Mouse (Mus musculus): ENCODE measurements at regions not wholly inside any gene's neighbourhood (a gene's known extent, or its start where the extent isn't known, plus 50 kb on each side); places are given as distances from the start of the nearest gene placed in this dataset.
"Not testable (repeated sequence)": the region's sequence is repeated elsewhere in the genome, so short reads cannot be mapped to it uniquely, and the experiment has no call there.

GRCm38 (mm10) chr1:30632760-30633159, 241.0 kb downstream of the Phf3 start:
- no peaks in the 10 kb centered on the region for H3K9me3 ChIP-seq
- no peak overlapping the region for H3K4me3 ChIP-seq (replicated peaks)
- no peak overlapping the region for H3K4me2 ChIP-seq
- no peaks in the 10 kb centered on the region for H3K4me1 ChIP-seq
- no peak overlapping the region for H3K27ac ChIP-seq
- no peaks in the 10 kb centered on the region for H3K36me3 ChIP-seq (replicated peaks)
- no peak overlapping the region for H3K9ac ChIP-seq
- ATAC-seq (ENCODE audit: low FRiP score): no peak
- 85% methylated on average over 1 of the region's 1 CpGs for WGBS
- H3K27me3 ChIP-seq: no peaks in the 10 kb centered on the region

GRCm38 (mm10) chr1:30627796-30628195, 245.9 kb downstream of the Phf3 start:
- H3K27me3 ChIP-seq: not testable (repeated sequence)

DNA sequence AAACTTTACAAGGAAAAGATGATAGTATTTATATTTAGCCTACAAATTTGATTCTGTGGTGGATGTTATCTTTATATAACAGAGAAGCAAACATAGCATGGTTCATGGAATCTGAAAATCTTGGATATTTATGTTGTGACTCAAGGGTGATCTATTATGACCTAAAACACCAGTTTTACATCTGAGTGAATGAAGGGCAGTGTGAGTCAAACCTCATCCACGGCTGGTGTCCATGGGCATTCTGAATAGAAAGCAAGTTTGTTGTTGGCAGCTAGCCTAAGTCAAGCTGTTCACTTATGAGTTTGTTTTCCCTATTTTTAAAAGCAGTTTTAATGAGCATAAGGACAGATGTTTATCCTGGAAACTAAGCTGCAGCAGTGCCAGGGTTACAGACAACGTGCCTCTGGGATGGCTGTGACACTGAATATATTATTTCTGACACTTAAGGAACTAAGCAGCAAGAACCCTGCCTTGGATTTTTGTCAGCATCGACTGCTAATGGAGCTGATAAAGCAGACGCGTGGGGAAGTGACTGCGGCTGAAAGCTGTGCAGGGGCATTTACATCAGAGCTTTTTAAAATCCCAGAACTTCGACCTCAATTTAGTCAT, 278.5 kb downstream of the Phf3 start:
- WGBS: 53% methylated on average over 7 of the region's 7 CpGs
- no peaks in the 10 kb centered on the region; the same call in 1 of the 2 replicates for H3K4me1 ChIP-seq
- no peak overlapping the region for H3K27ac ChIP-seq
- H3K9ac ChIP-seq: no peak overlapping the region
- no peak overlapping the region for H3K4me3 ChIP-seq (replicated peaks)
- H3K27me3 ChIP-seq: no peaks in the 10 kb centered on the region
- ATAC-seq (ENCODE audit: low FRiP score): 0 out of 2 replicates have a peak, but pooled peaks have one; percentile 33
- no peaks in the 10 kb centered on the region for H3K36me3 ChIP-seq (replicated peaks)
- no peaks in the 10 kb centered on the region for H3K9me3 ChIP-seq
- H3K4me2 ChIP-seq: no peak overlapping the region

More at GRCm38 (mm10) chr1:30627796-30628195, 245.9 kb downstream of the Phf3 start:
- 83% methylated on average over 5 of the region's 5 CpGs for WGBS
- ATAC-seq (ENCODE audit: low FRiP score); H3K4me1 ChIP-seq; H3K4me3 ChIP-seq (replicated peaks); H3K9me3 ChIP-seq; H3K4me2 ChIP-seq; H3K27ac ChIP-seq; H3K9ac ChIP-seq; H3K36me3 ChIP-seq (replicated peaks): not testable (repeated sequence)

DNA sequence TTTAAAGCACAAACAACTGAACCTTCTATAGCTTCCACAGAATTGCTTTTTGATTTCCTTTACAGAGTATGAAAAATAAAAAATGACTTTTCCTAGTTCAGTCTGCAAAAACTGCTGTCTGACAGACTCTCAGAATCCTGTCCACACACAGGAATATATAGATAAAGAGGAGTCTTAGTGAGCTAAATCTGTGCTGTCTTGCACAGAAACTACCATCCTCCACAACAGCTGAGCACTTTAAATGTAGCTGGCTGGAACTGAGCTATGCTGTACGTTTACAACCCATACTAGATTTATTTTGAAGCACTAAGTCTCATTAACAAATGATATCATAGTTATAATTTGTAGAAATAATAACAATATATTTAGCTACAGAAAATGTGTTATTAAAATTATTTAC, 279.7 kb downstream of the Phf3 start:
- WGBS: 61% methylated on average over 1 of the region's 1 CpGs

GRCm38 (mm10) chr1:30590721-30591120, 283.0 kb downstream of the Phf3 start:
- H3K4me2 ChIP-seq: no peak overlapping the region
- no peaks in the 10 kb centered on the region for H3K36me3 ChIP-seq (replicated peaks)
- no peak for ATAC-seq (ENCODE audit: low FRiP score)
- H3K27me3 ChIP-seq: no peaks in the 10 kb centered on the region
- 77% methylated on average over 4 of the region's 4 CpGs for WGBS
- H3K9ac ChIP-seq: no peak overlapping the region
- H3K27ac ChIP-seq: no peak overlapping the region
- no peak overlapping the region for H3K4me3 ChIP-seq (replicated peaks)
- no peaks in the 10 kb centered on the region; the same call in 1 of the 2 replicates for H3K4me1 ChIP-seq
- no peaks in the 10 kb centered on the region for H3K9me3 ChIP-seq

More for the DNA sequence above, 279.7 kb downstream of the Phf3 start:
- Histone ChIP-seq H3K4me3 (replicated peaks) (no peak overlapping the region), H3K27me3 (no peaks in the 10 kb centered on the region), H3K36me3 (replicated peaks) (no peaks in the 10 kb centered on the region), H3K4me1 (no peaks in the 10 kb centered on the region; the same call in 1 of the 2 replicates), H3K9me3 (no peaks in the 10 kb centered on the region), H3K9ac (no peak overlapping the region), H3K27ac (no peak overlapping the region), H3K4me2 (no peak overlapping the region)
- no peak for ATAC-seq (ENCODE audit: low FRiP score)

DNA sequence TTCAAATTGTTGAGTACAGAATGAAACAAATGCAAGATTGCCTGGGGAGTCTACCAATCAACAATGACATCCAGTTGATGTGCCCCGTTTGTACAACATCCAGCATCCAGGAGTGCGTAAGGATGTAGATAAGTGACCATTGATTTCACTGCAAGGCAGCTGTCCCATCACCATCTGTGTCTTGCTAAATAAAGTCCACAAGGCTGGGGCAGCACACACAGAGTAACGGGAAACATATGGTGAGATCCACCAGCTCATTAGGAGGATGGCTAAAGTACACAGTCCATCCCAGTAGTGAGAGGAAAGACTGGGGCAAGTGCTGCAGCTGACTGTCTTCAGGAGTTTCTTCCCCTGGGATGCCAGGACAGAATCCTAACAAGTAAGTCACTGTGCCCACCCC, 284.8 kb downstream of the Phf3 start:
- Histone ChIP-seq H3K4me3 (replicated peaks) (no peak overlapping the region), H3K27me3 (no peaks in the 10 kb centered on the region), H3K9me3 (no peaks in the 10 kb centered on the region), H3K4me2 (no peak overlapping the region), H3K4me1 (no peaks in the 10 kb centered on the region), H3K27ac (no peak overlapping the region), H3K36me3 (replicated peaks) (no peaks in the 10 kb centered on the region), H3K9ac (no peak overlapping the region)
- 64% methylated on average over 3 of the region's 3 CpGs for WGBS
- no peak for ATAC-seq (ENCODE audit: low FRiP score)

GRCm38 (mm10) chr1:30588336-30588735, 285.4 kb downstream of the Phf3 start:
- no peak for ATAC-seq (ENCODE audit: low FRiP score)
- Histone ChIP-seq H3K4me1 (no peaks in the 10 kb centered on the region), H3K9me3 (no peaks in the 10 kb centered on the region)

GRCm38 (mm10) chr1:30584806-30585205, 288.9 kb downstream of the Phf3 start:
- no peak overlapping the region for H3K27ac ChIP-seq
- no peak overlapping the region for H3K4me3 ChIP-seq (replicated peaks)
- H3K9me3 ChIP-seq: no peaks in the 10 kb centered on the region
- H3K4me1 ChIP-seq: no peaks in the 10 kb centered on the region; the same call in 1 of the 2 replicates
- no peaks in the 10 kb centered on the region for H3K36me3 ChIP-seq (replicated peaks)
- no peaks in the 10 kb centered on the region for H3K27me3 ChIP-seq
- ATAC-seq (ENCODE audit: low FRiP score): peak; percentile 48; the same call in 1 of the 2 replicates
- H3K9ac ChIP-seq: no peak overlapping the region
- H3K4me2 ChIP-seq: no peak overlapping the region
- WGBS: 4% methylated on average over 4 of the region's 4 CpGs

More at GRCm38 (mm10) chr1:30588336-30588735, 285.4 kb downstream of the Phf3 start:
- no peak overlapping the region for H3K4me3 ChIP-seq (replicated peaks)
- H3K27ac ChIP-seq: no peak overlapping the region
- no peak overlapping the region for H3K4me2 ChIP-seq
- H3K36me3 ChIP-seq (replicated peaks): no peaks in the 10 kb centered on the region
- no peaks in the 10 kb centered on the region for H3K27me3 ChIP-seq
- H3K9ac ChIP-seq: no peak overlapping the region
- WGBS: 80% methylated on average over 4 of the region's 4 CpGs

GRCm38 (mm10) chr1:30583860-30584259, 289.9 kb downstream of the Phf3 start:
- Histone ChIP-seq H3K27me3 (no peaks in the 10 kb centered on the region), H3K36me3 (replicated peaks) (no peaks in the 10 kb centered on the region), H3K9ac (no peak overlapping the region), H3K9me3 (no peaks in the 10 kb centered on the region), H3K4me1 (no peaks in the 10 kb centered on the region; the same call in 1 of the 2 replicates), H3K27ac (no peak overlapping the region), H3K4me3 (replicated peaks) (no peak overlapping the region), H3K4me2 (no peak overlapping the region)
- no peak for ATAC-seq (ENCODE audit: low FRiP score)
- 85% methylated on average over 6 of the region's 6 CpGs for WGBS

- Histone ChIP-seq H3K27ac (no peak overlapping the region), H3K4me2 (no peak overlapping the region), H3K36me3 (replicated peaks) (no peaks in the 10 kb centered on the region), H3K4me3 (replicated peaks) (no peak overlapping the region), H3K9me3 (no peaks in the 10 kb centered on the region), H3K27me3 (no peaks in the 10 kb centered on the region), H3K9ac (no peak overlapping the region), H3K4me1 (no peaks in the 10 kb centered on the region)
- 93% methylated on average over 6 of the region's 6 CpGs for WGBS
- ATAC-seq (ENCODE audit: low FRiP score): no peak
These were observed 309.0 kb downstream of the Phf3 start for GRCm38 (mm10) chr1:30564757-30565156.

- H3K4me2 ChIP-seq; H3K27me3 ChIP-seq; H3K27ac ChIP-seq; H3K4me1 ChIP-seq; ATAC-seq (ENCODE audit: low FRiP score); H3K36me3 ChIP-seq (replicated peaks); H3K9me3 ChIP-seq; H3K4me3 ChIP-seq (replicated peaks); H3K9ac ChIP-seq: not testable (repeated sequence)
- WGBS: 4% methylated on average over 4 of the region's 4 CpGs
These were observed 325.0 kb downstream of the Phf3 start for GRCm38 (mm10) chr1:30548761-30549160.

- ATAC-seq (ENCODE audit: low FRiP score): no peak
- H3K9me3 ChIP-seq: no peaks in the 10 kb centered on the region
- H3K27ac ChIP-seq: no peak overlapping the region
- no peak overlapping the region for H3K4me3 ChIP-seq (replicated peaks)
- H3K27me3 ChIP-seq: no peaks in the 10 kb centered on the region
- H3K36me3 ChIP-seq (replicated peaks): no peaks in the 10 kb centered on the region
- H3K9ac ChIP-seq: no peak overlapping the region
- WGBS: 95% methylated on average over 13 of the region's 13 CpGs
- no peak overlapping the region for H3K4me2 ChIP-seq
- H3K4me1 ChIP-seq: no peaks in the 10 kb centered on the region
These were observed 333.5 kb downstream of the Phf3 start for GRCm38 (mm10) chr1:30540088-30540698.
